Comparison of ENCODE assay signal across 9 mouse cellular contexts in genomic region chr2:31846692-31847660, GRCm38 (mm10). TPM values are rescaled to one million over a fixed set of nuclear protein-coding genes. Genes with fewer than 3 reads are reported as not detected.
A peak's percentile ranks its signal among the peaks of the same experiment; 100 is the strongest.
DNase-seq lines count a peak whose midpoint lies in the region; ATAC-seq lines count a peak whose summit lies in the region.
"Had no signal": no experiment of that assay in that cellular context is flagged by ENCODE, and none has a peak within 500 bp of the region (broad histone marks: within the 10 kb centered on the region; RNA-seq: fewer than 3 reads in every experiment).

No protein-coding gene starts in this region.

- no peaks in the 10 kb centered on the region for H3K36me3 ChIP-seq in hindbrain, embryonic 11.5 days (ENCODE audit: control insufficient read depth, insufficient read depth, low read length)
- H3K36me3 ChIP-seq in midbrain, embryonic 13.5 days, result no peaks in the 10 kb centered on the region

- DNase-seq in embryo, embryonic 10 days (ENCODE audit: low spot score), result peak; percentile 44
- DNase-seq in embryo, embryonic 11 days, result no peak
- DNase-seq in CD4-positive, CD25-positive, alpha-beta regulatory T cell, adult 2 months (ENCODE audit: low read depth, low spot score), result peak; percentile 49
- DNase-seq in hindbrain, embryonic 11.5 days (ENCODE audit: low spot score), result peak; percentile 55
- DNase-seq in layer of hippocampus, adult 8-10 months (ENCODE audit: low spot score in 2 of 2), result no peak
- no peak for DNase-seq in lung, postnatal 25 days (ENCODE audit: low spot score)
- no peak for DNase-seq in urinary bladder, adult 2 months (ENCODE audit: low spot score)

- no peak for ATAC-seq in hindbrain, embryonic 11.5 days (ENCODE audit: low FRiP score)
- ATAC-seq in midbrain, embryonic 13.5 days, result no peak

- H3K27ac ChIP-seq in hindbrain, embryonic 11.5 days (ENCODE audit: low read depth, low read length), result no peak overlapping the region
- H3K27ac ChIP-seq in midbrain, embryonic 13.5 days, result no peak overlapping the region

- H3K9ac ChIP-seq in hindbrain, embryonic 11.5 days (ENCODE audit: low read depth, low read length), result peak overlapping the region; percentile 56; the same call in 1 of the 2 replicates
- peak overlapping the region; percentile 69 for H3K9ac ChIP-seq in midbrain, embryonic 13.5 days (replicated peaks)

- H3K27me3 ChIP-seq in hindbrain, embryonic 11.5 days (ENCODE audit: control insufficient read depth, insufficient read depth, low read length), result peaks cover 39% of the 10 kb centered on the region
- peaks cover 69% of the 10 kb centered on the region for H3K27me3 ChIP-seq in midbrain, embryonic 13.5 days

- H3K4me3 ChIP-seq in hindbrain, embryonic 11.5 days (ENCODE audit: low read depth, low read length), result peak overlapping the region; percentile 46
- peak overlapping the region; percentile 53 for H3K4me3 ChIP-seq in midbrain, embryonic 13.5 days (replicated peaks)

- peaks cover 15% of the 10 kb centered on the region for H3K4me1 ChIP-seq in hindbrain, embryonic 11.5 days (replicated peaks; ENCODE audit: control insufficient read depth, insufficient read depth, low read length)
- peaks cover 32% of the 10 kb centered on the region for H3K4me1 ChIP-seq in midbrain, embryonic 13.5 days (replicated peaks)

- H3K4me2 ChIP-seq in hindbrain, embryonic 11.5 days (replicated peaks; ENCODE audit: low read depth, low read length), result peak overlapping the region; percentile 94
- peak overlapping the region; percentile 80 for H3K4me2 ChIP-seq in midbrain, embryonic 13.5 days (replicated peaks)

- WGBS in hindbrain, embryonic 11.5 days, result 4% methylated on average over 35 of the region's 35 CpGs
- WGBS in midbrain, embryonic 13.5 days, result 4% methylated on average over 35 of the region's 35 CpGs

- H3K9me3 ChIP-seq in hindbrain, embryonic 11.5 days (ENCODE audit: control insufficient read depth, low read length), result no peaks in the 10 kb centered on the region
- no peaks in the 10 kb centered on the region for H3K9me3 ChIP-seq in midbrain, embryonic 13.5 days
- H3K9me3 ChIP-seq: megakaryocyte, embryonic 14.5 days had no signal

RNA-seq across cellular contexts. Expression of gene Fibcd1, which starts 1.2 kb away (rescaled TPM):
- 0.74 and 0.91 TPM in 2 replicates for polyA plus RNA-seq in hindbrain, embryonic 11.5 days (2014; fragmentation: Nextera tagmentation; extraction: Ambion mirVana)
- 8.4 and 11.2 TPM in 2 replicates for polyA plus RNA-seq in midbrain, embryonic 13.5 days (2015; fragmentation: Nextera tagmentation; extraction: Ambion mirVana)
- 100 to 1,000 TPM in 1 of 4 experiments, 10 to 100 TPM in 3; 82.5 to 102 (median 90.0) TPM for total RNA-seq in layer of hippocampus, adult 8-10 months (2022)
- polyA plus RNA-seq in urinary bladder, adult 2 months (2012; rRNA removed), result 0.01 and 0.04 TPM in 2 replicates

RNA-seq across cellular contexts. Expression of gene Qrfp, which starts 36.6 kb away (rescaled TPM):
- polyA plus RNA-seq in hindbrain, embryonic 11.5 days (2014; fragmentation: Nextera tagmentation; extraction: Ambion mirVana), result 0.08 and 0.28 TPM in 2 replicates
- 0.06 and 0.12 TPM in 2 replicates for polyA plus RNA-seq in midbrain, embryonic 13.5 days (2015; fragmentation: Nextera tagmentation; extraction: Ambion mirVana)
- total RNA-seq in layer of hippocampus, adult 8-10 months (2022), result not detected
- polyA plus RNA-seq in urinary bladder, adult 2 months (2012; rRNA removed), result 0.03 TPM in 2 replicates

RNA-seq across cellular contexts. Expression of gene Lamc3, which starts 40.1 kb away (rescaled TPM):
- polyA plus RNA-seq in hindbrain, embryonic 11.5 days (2014; fragmentation: Nextera tagmentation; extraction: Ambion mirVana), result 4.8 and 5.0 TPM in 2 replicates
- 5.5 and 6.8 TPM in 2 replicates for polyA plus RNA-seq in midbrain, embryonic 13.5 days (2015; fragmentation: Nextera tagmentation; extraction: Ambion mirVana)
- 1 to 10 TPM; 6.2 to 7.0 (median 6.5) TPM for total RNA-seq in layer of hippocampus, adult 8-10 months (2022)
- polyA plus RNA-seq in urinary bladder, adult 2 months (2012; rRNA removed), result 2.8 and 4.1 TPM in 2 replicates

Comparison
In these comparisons a context has a peak if more than half of its experiments do, and no peak if none do; other contexts are left out.
1. DNase-seq: peak in embryo, embryonic 10 days (single experiment), CD4-positive, CD25-positive, alpha-beta regulatory T cell, adult 2 months (single experiment) and hindbrain, embryonic 11.5 days (single experiment); none in embryo, embryonic 11 days (single experiment), layer of hippocampus, adult 8-10 months (0 of 2), lung, postnatal 25 days (single experiment) and urinary bladder, adult 2 months (single experiment).